Mouse (Mus musculus) c-Kit-positive CD71-positive TER-119-positive erythroid progenitor cells, embryonic 14.5 days (primary cell): Measurements from ENCODE around the gene 7530416G11Rik.

Experiments
- DNase-seq: peaks from one replicate; pipeline ENCODE4 v3.0.0-alpha.2; 2013; ENCODE audit warnings: low spot score

Gene 7530416G11Rik

DNA sequence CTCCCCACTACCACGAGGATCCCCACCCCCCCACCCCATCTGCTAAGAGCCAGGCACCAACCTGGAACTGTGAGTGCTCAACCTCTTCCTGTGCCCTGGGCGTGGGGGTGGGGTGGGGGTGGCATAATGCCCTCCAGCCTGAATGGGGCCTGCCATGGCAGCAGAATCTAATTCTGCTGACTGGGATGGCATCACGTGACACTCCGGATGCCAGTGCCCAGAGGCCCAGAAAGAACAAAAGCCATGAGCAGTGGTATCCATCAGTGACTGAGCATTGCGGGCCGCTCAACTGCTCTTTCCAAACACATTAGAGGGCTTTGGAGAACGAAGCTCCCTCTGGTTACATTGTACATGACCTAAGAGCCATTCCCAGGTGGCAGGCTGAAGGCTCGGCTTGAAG is at the start of gene 7530416G11Rik:
Gene 7530416G11Rik, minus strand, starts transcription at position 101 of the 400 bp plus-strand sequence.
- no peak for DNase-seq

DNA sequence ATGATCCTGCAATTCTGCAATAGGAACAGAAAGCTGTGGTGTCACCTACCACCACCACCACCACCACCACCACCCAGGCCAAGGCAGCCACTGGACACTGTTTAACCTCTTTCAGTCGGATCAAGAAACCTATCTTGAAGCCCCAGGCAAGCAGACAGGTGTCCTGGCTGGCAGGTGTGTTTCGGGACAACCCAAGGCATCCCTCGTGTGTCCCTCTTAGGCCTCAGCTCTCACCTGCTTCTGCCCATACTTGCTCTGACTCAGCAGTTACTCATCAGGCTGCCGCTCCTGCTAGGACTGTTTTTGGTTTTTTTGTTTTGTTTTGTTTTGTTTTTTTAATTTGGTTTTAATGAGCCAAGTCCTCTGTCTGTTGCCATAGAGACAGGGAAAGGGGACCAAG is 43.5 kb upstream of the 7530416G11Rik start:
- DNase-seq, result no peak

DNA sequence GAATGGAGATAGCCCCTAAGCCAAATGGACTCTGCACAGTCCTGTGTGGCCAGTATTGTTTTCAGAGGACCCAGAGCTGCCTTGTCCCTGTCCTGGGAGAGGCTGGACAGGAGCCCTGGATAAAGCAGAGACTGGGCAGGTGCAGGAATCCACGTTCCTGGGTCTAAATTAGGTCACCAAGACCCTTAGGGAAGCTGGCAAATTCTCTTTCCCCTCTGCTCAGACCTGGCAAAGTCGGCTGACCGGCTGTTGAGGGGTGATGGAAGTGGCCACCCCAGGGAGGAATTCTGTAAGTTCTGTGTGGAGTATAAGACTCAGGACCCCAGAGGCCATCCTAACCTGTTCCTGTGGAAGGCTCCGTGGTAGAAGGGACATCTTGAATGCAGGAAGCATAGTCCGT is 42.3 kb upstream of the 7530416G11Rik start:
- no peak for DNase-seq

DNA sequence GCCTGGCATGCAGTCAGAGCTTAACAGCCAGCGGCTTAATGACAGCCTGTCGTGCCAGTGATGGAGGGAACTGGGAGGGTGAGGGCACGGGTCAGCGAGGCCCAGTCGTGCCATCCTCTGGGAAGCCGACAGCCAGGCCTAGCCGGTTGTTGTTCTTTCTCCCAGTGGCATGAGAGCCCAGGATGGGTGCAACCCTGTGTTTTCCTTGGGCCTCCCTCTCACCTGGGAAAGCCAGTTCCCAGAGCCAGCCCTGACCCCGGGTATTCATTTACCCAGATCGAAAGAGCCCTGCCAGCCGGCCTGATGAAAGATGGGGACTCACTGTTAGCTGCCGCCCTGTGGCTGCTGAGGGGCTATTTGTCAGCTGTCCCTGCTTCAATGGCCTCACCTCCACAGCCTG is 35.1 kb upstream of the 7530416G11Rik start:
- no peak for DNase-seq

DNA sequence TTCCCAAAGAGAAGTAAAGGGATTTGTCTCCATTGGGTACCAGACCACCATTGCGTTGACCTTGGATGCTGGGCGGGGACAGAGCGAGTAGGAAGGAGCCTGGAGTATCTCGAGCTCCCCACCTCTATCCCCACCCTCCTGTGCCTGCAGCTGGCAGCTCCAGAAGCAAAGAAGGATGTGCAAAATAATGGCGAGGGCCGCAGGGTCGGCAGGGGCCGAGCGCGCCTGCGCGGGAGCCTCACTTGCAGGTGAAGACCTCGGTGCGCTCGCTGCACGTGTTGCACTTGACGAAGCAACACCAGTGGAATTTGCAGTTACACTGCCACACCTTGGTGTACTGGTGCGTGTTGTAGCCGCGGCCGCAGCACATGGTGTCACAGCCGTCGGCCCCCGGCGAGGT is 34.1 kb upstream of the 7530416G11Rik start:
- DNase-seq, result no peak

DNA sequence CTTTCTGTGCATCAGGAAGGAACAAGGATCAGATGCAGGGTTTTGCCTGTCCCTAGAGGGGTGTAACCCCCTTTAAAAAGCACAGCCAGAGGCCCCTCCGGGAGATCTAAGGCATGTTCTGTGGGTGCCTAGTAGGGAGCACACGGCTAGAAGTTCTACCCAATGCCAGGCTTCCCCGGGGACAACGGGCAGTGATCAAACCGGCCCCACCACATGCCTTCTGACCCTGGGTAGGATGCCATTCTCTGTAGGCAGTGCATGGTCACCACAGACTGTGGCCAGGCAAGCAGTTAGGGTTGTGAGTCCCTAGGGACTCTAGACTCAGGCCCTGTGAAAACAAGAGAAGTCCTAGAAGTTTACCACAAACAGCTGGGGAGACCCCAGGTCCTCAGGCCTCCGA is 31.6 kb upstream of the 7530416G11Rik start:
- no peak for DNase-seq

DNA sequence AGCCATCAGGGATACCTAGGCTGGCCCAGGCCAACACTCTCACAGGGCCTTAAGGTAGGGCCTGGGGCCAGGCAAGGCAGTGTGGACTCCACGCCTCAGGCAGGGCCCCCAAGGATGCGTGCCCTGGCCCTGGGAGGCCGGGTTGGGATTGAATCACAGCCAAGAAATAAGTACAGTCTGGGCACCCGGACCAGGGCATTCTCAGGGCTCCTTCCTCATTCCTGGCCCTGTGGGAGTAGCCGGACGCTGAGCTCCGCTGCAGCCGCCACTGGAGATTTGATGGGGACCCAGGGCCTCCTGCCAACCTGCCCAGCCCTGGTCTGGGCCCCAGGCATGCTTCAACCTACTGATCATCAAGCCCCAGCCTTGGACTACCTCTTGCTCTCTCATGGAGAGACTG is 31.2 kb upstream of the 7530416G11Rik start:
- no peak for DNase-seq

DNA sequence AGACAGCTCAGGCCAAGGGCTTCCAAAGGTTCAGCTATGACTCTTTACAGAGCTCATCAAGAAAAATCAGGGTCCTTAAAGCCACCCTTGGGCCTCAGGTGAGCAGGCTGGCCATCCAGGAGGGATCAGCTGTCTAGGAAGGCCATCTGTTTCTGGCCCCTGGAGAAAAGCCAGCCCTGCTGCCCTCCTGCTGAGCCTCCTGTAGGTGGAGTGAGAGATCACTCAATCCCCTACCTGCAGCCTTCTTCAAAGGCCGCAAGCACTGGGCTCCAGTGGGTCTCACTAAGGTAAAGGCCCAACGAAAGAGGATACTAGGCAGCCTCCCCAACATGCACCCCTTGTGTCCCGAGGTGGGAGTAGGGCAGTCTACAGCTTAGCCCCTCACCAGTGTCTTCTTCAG is 29.0 kb upstream of the 7530416G11Rik start:
- DNase-seq, result no peak

DNA sequence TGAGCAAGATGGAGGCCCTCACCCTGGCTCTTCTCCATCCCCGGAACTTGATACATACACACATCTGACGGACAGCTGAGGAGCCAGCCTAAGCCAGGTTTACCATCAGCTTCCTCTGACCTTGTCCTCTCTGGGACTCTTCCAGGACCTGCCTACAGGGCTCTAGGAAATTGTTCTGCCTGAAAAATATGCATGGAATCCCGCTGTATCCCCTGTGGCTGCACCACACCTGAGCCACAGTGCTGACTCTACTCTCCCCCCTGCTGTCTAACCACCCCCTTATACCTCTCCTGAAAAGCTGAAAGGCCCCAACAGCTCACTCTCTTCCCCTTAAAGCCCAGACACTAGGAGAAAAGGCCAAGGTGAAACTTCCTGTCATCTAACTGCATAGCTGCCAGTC is 26.9 kb upstream of the 7530416G11Rik start:
- no peak for DNase-seq

DNA sequence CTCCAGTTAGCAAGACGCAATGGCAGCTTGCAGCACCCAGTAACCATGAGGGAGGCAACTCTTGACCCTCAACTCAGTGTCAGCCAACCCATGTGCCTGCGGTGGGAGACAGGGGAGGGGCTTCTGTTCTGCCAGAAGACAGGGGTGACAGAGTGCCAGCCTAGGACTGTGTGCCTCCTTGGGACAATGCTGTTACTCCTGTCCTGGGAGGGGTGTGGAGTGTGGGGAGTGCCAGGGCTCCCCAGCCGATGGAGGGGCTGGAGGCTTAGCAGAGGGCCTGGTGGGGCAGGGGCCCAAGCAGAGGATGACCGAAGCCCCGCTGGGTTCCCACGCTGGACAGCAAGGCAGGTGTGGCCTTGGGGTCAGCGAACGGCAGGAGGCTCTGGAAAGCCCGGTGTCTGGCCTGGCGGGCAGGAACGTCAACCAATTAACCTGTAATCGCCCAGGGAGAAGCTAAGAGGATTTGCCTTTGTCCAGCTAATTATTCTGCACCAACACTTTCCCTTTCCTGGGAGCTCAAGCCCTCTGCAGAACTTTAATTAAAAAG is 21.4 kb upstream of the 7530416G11Rik start:
- DNase-seq, result no peak

DNA sequence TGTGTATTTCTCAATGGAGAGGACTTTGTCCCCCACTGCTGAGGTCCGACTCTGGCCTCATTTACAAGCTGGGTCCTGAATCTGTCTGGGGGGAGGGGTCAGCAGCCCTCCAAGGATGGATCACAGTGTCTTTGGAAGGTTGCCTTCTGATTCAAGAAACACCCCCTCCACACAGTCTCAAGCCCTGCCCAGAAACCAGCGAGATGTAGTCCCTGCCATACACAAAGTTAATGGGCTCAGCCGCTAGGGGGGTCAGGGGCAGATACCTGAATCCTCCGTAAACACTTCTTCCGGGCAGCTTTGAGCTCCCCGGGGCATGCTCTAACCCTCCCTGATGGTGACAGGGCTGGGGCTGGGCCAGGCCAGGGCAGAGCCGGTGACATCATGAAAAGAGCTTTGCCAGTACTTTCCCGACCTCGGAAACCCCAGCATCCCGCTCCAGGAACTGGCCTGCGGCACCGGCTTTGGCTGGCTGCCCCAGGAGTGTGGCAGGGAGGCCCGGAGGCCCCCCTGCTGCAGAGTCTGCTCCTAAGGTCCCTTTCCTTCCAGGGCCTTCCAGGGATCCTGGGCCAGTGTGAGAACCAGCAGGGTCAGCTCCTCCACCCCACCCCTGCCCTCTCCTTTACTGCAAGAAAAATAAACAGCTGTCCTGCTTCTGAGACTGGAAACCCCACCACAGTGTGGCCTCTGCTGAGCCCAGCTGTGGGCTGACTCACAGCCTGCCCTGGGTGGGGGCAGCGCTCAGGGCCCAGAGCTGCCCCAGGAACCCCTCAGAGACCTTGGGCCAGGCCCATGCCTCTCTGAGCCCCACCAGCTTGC is 20.4 kb upstream of the 7530416G11Rik start:
- DNase-seq, result no peak

DNA sequence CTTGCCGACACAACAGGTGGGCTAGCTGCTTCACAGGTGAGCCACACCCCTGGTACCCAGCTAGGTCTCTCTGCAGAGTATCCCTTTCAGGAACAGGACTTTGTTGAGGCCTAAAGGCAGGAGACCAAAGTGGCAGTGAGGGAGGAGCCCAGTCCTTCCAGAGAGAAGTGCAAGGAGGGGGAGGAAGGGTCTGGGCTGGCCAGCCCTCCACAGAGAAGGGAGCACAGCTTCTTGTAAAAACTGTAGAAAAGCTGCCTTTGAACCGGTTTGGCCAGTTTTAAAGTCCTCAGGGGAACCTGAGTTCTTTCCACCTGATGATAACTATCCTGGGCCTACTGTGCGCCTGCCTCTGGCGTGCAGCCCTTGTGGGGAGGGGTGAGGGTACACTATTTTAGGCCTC is 16.4 kb upstream of the 7530416G11Rik start:
- no peak for DNase-seq

DNA sequence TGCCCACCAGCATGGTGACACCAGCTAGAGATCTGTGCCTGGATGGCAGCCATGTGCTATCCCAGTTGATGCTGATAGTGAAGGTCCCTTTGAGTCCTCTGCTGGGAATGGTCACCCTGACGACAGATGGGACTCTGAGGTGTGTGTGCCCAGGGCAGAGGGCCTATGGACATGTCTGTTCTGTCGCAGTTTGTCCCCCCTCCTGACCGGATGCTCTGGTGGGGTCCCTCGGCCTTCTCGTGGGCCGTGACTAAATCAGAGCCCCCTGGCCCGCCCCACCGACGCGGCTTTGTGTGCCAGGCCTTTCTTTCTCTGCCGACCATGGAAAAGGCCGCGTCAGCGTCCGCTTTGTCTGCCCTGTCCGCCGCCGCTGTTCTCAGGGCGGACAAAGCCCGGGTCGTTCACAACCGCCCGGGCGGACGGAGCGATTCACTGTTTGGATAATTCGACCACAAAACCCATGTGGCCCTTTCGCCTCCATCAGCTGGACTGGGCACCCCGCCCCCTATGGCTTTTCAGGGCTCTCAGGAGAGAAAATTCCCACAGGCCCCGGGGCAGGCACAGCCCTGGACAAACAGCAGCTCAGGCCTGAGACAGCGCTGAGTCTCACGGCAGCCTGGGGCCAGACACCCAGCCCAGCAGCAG is 4.5 kb upstream of the 7530416G11Rik start:
- DNase-seq, result no peak

DNA sequence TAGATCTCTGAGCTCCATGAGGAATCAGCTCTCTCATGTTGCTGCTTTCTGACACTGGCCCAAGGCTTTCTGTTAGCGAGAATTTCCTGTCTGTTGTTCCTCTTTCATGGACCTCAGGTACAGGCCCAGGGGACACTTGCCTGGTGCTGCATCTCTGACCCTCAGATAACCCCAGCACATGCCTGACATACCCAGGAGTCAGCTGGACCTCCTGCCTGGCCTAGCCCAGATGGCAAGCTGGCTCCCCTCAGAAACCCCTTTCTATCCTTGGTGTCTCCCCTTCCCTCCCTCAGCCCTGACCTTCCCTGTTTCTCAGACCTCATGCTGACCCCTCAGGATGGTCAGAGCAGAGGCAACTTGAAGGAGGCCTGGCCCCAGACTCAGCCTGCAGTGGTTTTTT is 3.7 kb upstream of the 7530416G11Rik start:
- DNase-seq, result no peak

DNA sequence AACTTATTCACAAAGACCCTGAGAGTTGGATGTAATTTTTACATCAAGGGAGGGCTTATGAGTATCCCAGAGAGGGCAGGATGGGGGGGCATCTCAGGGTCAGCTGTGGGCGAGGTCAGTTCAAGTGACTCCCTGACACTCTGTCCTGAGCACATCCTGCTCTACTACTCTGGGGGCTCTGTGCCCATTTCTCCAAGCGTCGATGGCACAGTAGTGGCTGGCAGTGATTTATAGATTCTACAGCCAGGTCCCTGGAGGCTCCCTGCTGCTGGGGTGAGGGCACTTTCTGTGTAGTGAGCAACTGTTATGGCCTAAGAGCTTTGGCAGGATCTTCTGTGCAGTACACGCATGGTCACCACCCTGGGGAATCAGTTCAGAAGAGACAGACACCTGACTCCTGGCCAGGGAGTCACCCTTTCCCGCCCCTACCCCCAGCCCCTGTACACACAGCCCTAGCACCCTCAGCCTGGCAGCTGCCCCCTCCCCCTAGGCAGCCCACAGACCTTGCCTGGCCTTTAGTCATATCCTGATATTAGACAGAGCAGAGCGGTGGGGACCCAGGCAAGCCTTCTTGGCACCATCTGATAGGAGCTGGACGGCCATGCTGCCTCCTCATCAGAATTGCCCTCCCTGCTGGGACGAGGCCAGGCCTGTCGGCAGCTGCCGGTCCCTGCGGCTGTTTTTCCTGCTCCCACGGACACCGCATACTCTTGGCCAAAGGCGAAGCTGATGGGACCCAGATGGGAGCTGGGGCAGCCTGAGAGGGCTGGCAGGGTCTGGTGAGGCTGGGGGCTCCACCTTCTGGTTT is 2.3 kb upstream of the 7530416G11Rik start:
- no peak for DNase-seq

DNA sequence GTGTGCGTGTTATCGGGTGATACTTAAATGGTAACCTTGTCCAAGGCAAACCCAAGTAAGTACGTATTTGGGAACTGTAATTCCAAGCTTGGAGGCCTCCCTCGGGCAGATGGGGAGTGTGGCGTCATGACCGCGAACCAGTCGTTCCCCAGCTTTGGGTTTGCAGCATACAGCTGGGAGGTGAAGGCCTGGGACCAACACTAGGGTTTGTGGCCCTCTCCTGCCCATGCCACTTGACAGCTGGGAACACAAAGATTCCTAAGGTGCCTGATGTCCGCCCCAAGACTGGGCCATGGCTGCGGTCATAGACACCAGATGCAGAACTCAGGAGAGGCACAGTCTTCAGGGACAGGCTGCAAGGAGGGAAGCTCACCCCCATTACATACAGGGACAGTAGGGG is 2.8 kb downstream of the 7530416G11Rik start:
- DNase-seq, result no peak

DNA sequence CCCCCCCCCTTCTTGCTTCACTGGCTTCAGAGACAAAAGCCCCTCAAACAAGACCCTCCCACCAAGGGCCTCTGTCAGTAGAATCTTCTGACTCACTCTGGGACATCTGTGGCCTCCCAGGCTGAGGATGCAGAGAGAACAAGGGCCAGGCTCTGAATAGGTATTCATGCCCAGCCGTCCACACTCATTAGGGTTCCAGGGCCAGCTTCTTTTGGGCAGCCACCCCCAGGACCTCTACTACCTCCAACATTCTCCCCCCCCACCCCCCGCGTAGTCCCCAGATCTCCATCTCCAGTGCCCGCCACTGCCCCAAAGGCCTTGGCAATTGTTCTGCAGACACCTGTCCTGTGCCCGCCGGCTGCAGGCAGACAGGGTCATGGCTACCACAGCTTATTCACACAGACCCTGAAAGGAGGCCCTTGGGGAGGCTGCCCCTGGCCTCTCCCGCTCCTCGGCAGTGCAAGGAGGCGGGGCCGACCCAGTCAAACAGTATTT is 5.0 kb downstream of the 7530416G11Rik start:
- DNase-seq, result no peak

DNA sequence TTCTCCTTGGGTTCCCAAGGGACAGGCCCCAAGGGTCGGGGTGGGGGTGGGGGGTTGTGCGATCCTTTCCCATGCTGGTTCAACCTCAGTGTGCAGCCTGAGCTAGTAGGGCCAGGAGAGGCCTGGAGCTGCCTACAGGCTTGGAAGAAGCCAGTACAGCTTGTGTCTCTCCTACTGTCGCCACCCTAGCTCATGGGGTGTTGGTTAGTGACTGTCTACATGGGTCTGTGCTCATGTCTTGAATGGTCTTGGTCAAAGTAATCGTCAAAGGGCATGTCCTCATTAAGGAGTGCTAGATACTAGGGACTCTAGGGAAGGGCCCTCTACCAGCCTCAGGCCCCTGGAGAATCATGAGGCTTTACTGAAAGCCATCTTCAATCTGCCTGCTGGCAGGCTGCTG is 5.5 kb downstream of the 7530416G11Rik start:
- no peak for DNase-seq

DNA sequence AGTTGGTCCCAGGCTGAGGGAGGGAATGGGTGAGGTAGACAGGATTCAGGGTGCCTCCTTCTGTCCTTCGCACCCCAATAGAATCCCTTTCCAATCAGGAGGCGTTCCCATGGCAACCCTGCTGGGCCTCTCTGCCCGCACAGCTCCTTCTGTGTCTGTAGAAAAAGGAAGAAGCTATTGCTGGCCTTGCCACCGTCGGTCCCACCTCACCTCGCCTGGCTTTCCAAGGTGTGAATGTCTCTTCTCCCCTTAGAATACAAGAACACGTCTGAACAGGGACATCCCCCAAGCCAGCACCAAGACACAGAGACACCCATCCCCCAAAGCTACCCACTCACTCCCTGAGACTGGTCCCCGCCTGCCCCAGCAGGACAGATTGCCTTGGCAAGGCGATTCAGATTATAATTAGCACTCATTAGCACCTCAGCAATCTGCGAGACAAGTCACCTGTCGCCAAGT is 8.8 kb downstream of the 7530416G11Rik start:
- DNase-seq, result no peak

DNA sequence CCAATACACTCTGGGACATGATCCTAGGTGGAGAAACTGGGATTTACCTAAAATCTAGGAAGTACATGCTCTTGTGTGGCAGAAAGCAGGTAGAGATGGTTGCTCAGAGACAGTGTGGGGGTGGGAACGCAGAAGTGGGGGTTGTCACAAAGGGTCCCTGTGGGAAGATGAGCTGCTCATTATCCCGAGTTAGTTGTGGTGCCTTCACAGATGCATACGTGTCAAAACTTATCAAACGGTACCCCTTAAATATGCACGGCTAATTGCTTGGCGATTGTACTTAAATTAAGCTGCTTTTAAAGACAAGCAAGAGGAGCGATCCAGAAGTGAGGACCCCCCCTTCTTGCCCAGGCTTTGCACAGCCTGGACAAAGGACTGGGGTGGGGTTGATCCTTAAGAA is 13.3 kb downstream of the 7530416G11Rik start:
- DNase-seq, result no peak

DNA sequence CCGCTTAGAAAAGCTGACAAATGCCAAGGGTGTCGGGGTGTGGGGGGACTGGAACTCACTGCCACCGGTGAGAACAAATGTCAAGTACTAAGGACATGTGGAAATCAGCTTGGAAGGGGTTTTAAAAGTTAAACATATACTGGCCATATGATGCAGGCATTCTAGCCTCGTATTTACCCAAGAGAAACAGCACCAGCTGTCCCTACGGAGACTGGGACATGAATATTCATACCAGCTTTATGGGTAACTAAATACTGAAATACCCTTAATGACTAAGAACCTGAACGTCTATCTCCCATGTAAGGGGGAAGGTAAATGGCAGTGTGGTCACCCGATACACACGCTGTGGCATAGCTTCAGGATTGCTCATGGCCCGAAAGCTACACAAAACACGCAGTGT is 14.1 kb downstream of the 7530416G11Rik start:
- no peak for DNase-seq

DNA sequence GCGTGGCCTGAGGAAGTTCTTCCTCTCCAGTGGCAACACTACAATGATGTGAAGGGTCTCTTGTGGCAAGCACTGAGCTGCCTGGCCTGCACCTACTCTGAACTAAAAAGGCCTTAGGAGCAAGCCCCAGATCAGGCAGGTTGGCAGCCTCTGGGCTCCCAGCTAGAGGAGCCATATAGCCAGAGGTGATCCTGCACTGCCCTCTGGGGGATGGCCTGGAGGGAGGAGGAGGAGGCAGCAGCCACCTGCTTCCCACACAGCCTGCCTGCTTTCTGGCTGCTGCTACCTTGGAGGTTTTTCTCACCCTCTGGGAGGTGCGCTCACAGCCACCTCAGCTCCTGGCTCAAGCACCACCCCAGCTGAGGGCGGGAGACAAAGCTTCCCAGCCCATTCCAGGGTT is 22.4 kb downstream of the 7530416G11Rik start:
- DNase-seq, result no peak
